Mouse (Mus musculus) cerebellum, postnatal 4 days (tissue): Measurements from ENCODE around the gene Prrc2a.
"Not testable (repeated sequence)": the region's sequence is repeated elsewhere in the genome, so short reads cannot be mapped to it uniquely, and the experiment has no call there.

ENCODE experiments used
- DNase-seq, 2 experiments: peaks; one replicate each; pipeline ENCODE4 v3.0.0; 2022; ENCODE audit warnings: low spot score in 2 of 2, mixed read lengths in 1 of 2

The Prrc2a gene

GRCm38 (mm10) chr17:35133517-35133916, 31.2 kb downstream of the Prrc2a start:
- no peak for DNase-seq

GRCm38 (mm10) chr17:35132174-35132560, 32.5 kb downstream of the Prrc2a start:
- DNase-seq = no peak

GRCm38 (mm10) chr17:35131500-35132173, 33.1 kb downstream of the Prrc2a start, which contains the start of gene Apom:
Gene Apom (minus strand): TSS chr17:35132050.
- no peak for DNase-seq

- DNase-seq = no peak
Observed at GRCm38 (mm10) chr17:35131038-35131437, 33.7 kb downstream of the Prrc2a start.

- DNase-seq = no peak
Observed at GRCm38 (mm10) chr17:35128996-35129395, 35.7 kb downstream of the Prrc2a start.

GRCm38 (mm10) chr17:35127017-35127416, 37.7 kb downstream of the Prrc2a start:
- DNase-seq = no peak

- peak; percentile 52 to 61 for DNase-seq
Observed at GRCm38 (mm10) chr17:35126206-35126611, 38.5 kb downstream of the Prrc2a start, which contains the start of gene D17H6S53E. Gene D17H6S53E (plus strand): TSS chr17:35126373.

- no peak for DNase-seq
Observed at GRCm38 (mm10) chr17:35125578-35125977, 39.1 kb downstream of the Prrc2a start.

- DNase-seq = no peak
Observed at GRCm38 (mm10) chr17:35125081-35125480, 39.6 kb downstream of the Prrc2a start.

- not testable (repeated sequence) for DNase-seq
Observed at GRCm38 (mm10) chr17:35124261-35124896, 40.3 kb downstream of the Prrc2a start.

GRCm38 (mm10) chr17:35123287-35123686, 41.4 kb downstream of the Prrc2a start:
- DNase-seq = not testable (repeated sequence)

- peak in 1 of 2 experiments; percentile 58 for DNase-seq
Observed at GRCm38 (mm10) chr17:35121871-35122303, 42.8 kb downstream of the Prrc2a start, which contains the start of gene Csnk2b. Gene Csnk2b (minus strand): TSS chr17:35122053.

- peak; percentile 91 to 97 for DNase-seq
Observed at GRCm38 (mm10) chr17:35121143-35121799, 43.4 kb downstream of the Prrc2a start, which contains the start of gene Gpank1. Gene Gpank1 (plus strand): TSS chr17:35121455.

GRCm38 (mm10) chr17:35120745-35121142, 44.0 kb downstream of the Prrc2a start:
- no peak for DNase-seq

- no peak for DNase-seq
Observed at GRCm38 (mm10) chr17:35115046-35116019, 49.4 kb downstream of the Prrc2a start, which contains the start of gene Ly6g5b. Gene Ly6g5b (minus strand): TSS chr17:35115428.

GRCm38 (mm10) chr17:35111774-35112173, 52.9 kb downstream of the Prrc2a start:
- DNase-seq = no peak

GRCm38 (mm10) chr17:35108097-35108496, 56.6 kb downstream of the Prrc2a start, which contains the start of gene Ly6g5c:
Gene Ly6g5c (plus strand): TSS chr17:35108279.
- peak in 1 of 2 experiments; percentile 46 for DNase-seq

- no peak for DNase-seq
Observed at GRCm38 (mm10) chr17:35106522-35106921, 58.2 kb downstream of the Prrc2a start.

- peak in 1 of 2 experiments; percentile 58 for DNase-seq
Observed at GRCm38 (mm10) chr17:35105740-35106389, 58.8 kb downstream of the Prrc2a start.

GRCm38 (mm10) chr17:35104754-35105153, 59.9 kb downstream of the Prrc2a start:
- no peak for DNase-seq
